Comparison of ENCODE assay signal across 8 mouse cellular contexts in the genomic region with DNA sequence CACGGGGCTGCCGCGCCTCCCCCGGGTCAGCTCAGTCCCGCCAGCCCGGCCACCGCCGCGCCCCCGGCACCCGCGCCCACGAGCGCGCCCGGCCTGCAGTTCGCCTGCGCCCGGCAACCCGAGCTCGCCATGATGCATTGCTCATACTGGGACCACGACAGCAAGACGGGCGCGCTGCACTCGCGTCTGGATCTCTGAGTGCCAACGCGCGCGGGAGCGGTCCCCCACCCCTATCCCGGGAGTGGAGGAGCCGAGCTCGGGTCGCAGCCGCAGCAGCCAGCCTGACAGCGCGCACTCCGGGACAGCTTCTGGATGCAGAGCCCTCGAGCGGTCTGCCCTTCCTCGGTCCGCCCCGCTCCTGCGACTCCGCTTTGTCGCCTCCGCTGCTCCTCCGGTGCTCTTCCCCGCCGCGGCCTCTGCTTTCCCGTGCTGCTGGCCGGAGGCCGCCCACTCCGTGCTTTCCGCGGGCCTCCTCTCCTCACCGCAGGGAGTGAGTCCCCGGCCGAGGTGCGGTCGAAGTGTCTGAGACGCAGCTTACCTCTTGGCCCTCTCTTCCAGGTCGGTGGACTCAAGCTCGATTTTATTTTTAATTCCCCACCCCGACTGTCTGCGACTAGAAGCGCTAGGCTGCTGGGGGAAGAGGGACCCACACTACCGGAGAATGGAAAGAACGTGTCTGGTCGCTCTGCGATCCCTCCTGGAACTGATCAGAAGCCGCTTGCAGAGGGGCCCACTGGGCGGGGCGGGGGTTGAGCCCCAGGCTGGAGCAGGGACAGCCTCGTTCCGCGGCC. TPM values are rescaled to one million over a fixed set of nuclear protein-coding genes. Genes with fewer than 3 reads are reported as not detected.
DNase-seq lines count a peak whose midpoint lies in the region; ATAC-seq and TF ChIP-seq lines count a peak whose summit lies in the region.

No protein-coding gene starts in this region.

- peaks cover 88% of the 10 kb centered on the region for H3K27me3 ChIP-seq in heart, embryonic 12.5 days (replicated peaks)
- H3K27me3 ChIP-seq in limb, embryonic 10.5 days (ENCODE audit: low read depth, poor library complexity, severe bottlenecking): peaks cover 98% of the 10 kb centered on the region
- H3K27me3 ChIP-seq in neural tube, embryonic 14.5 days (ENCODE audit: control insufficient read depth, insufficient read depth, low read length): peaks cover 65% of the 10 kb centered on the region

- no peak for TF ChIP-seq POLR2A in brain, embryonic 14.5 days (IDR thresholded peaks at IDR 0.05; ENCODE audit: borderline replicate concordance, extremely low read depth, insufficient read depth, insufficient read length, poor library complexity, severe bottlenecking)

- peak overlapping the region; percentile 34 for H3K4me3 ChIP-seq in left cerebral cortex, adult 2 months
- H3K4me3 ChIP-seq in heart, embryonic 12.5 days: peak overlapping the region; percentile 54
- H3K4me3 ChIP-seq in limb, embryonic 10.5 days: peak overlapping the region; percentile 60
- peak overlapping the region; percentile 29 for H3K4me3 ChIP-seq in neural tube, embryonic 14.5 days (ENCODE audit: low read depth, low read length)

- DNase-seq in left cerebral cortex, adult 2 months (ENCODE audit: extremely low spot score in 1 of 2, low spot score in 2 of 2): no peak
- no peak for DNase-seq in left cerebral cortex, postnatal 14 days (ENCODE audit: low spot score in 2 of 2)
- DNase-seq in brain, embryonic 14.5 days (ENCODE audit: low read depth): peak; percentile 69
- DNase-seq in limb, embryonic 10.5 days (ENCODE audit: low spot score): peak; percentile 80
- DNase-seq in layer of hippocampus, postnatal 25 days (ENCODE audit: extremely low spot score in 1 of 2, low spot score in 1 of 2): no peak
- no peak for DNase-seq in frontal cortex, postnatal 36 days (ENCODE audit: low spot score in 2 of 2)

- no peak for ATAC-seq in heart, embryonic 12.5 days (ENCODE audit: insufficient number of reproducible peaks, low FRiP score)
- no peak for ATAC-seq in neural tube, embryonic 14.5 days (ENCODE audit: low read depth)

- H3K9ac ChIP-seq in heart, embryonic 12.5 days: peak overlapping the region; percentile 22; the same call in 1 of the 2 replicates
- peak overlapping the region; percentile 34 for H3K9ac ChIP-seq in neural tube, embryonic 14.5 days (replicated peaks; ENCODE audit: low read depth, low read length)

- WGBS in heart, embryonic 12.5 days: under 1% methylated on average over 75 of the region's 80 CpGs
- under 1% methylated on average over 80 of the region's 80 CpGs for WGBS in limb, embryonic 10.5 days
- WGBS in neural tube, embryonic 14.5 days: under 1% methylated on average over 76 of the region's 80 CpGs

- H3K4me2 ChIP-seq in heart, embryonic 12.5 days: peak overlapping the region; percentile 94
- peak overlapping the region; percentile 43 for H3K4me2 ChIP-seq in neural tube, embryonic 14.5 days (ENCODE audit: low read depth, low read length)

- H3K4me1 ChIP-seq in heart, embryonic 12.5 days (replicated peaks): peaks cover 39% of the 10 kb centered on the region
- peaks cover 34% of the 10 kb centered on the region for H3K4me1 ChIP-seq in limb, embryonic 10.5 days
- peaks cover 17% of the 10 kb centered on the region for H3K4me1 ChIP-seq in neural tube, embryonic 14.5 days (ENCODE audit: control insufficient read depth, insufficient read depth, low read length)

- intact Hi-C loops in left cerebral cortex, adult 2 months (cut with DNase I): loop anchor here (5.0 kb wide), 1 partner anchor 916 kb away; no protein-coding TSS in a partner anchor
- intact Hi-C loops in left cerebral cortex, postnatal 14 days (cut with DNase I): loop anchor here (5.0 to 10.0 kb wide), 2 partner anchors 342 to 916 kb away; no protein-coding TSS in a partner anchor

- no peak overlapping the region for H3K27ac ChIP-seq in left cerebral cortex, adult 2 months
- H3K27ac ChIP-seq in heart, embryonic 12.5 days (ENCODE audit: poor library complexity, severe bottlenecking): no peak overlapping the region
- peak overlapping the region; percentile 56 for H3K27ac ChIP-seq in limb, embryonic 10.5 days
- H3K27ac ChIP-seq in neural tube, embryonic 14.5 days (ENCODE audit: low read depth, low read length): no peak overlapping the region

- no peaks in the 10 kb centered on the region for H3K36me3 ChIP-seq in heart, embryonic 12.5 days
- no peaks in the 10 kb centered on the region for H3K36me3 ChIP-seq in limb, embryonic 10.5 days
- H3K36me3 ChIP-seq in neural tube, embryonic 14.5 days (ENCODE audit: control insufficient read depth, insufficient read depth, low read length): no peaks in the 10 kb centered on the region

- no peaks in the 10 kb centered on the region for H3K9me3 ChIP-seq in heart, embryonic 12.5 days (replicated peaks)
- H3K9me3 ChIP-seq in limb, embryonic 10.5 days (replicated peaks): no peaks in the 10 kb centered on the region
- H3K9me3 ChIP-seq in neural tube, embryonic 14.5 days (ENCODE audit: control insufficient read depth, low read length): no peaks in the 10 kb centered on the region

- TF ChIP-seq CTCF in left cerebral cortex, adult 2 months (IDR thresholded peaks at IDR 0.05): no peak
- TF ChIP-seq CTCF in brain, embryonic 14.5 days (IDR thresholded peaks at IDR 0.05; ENCODE audit: borderline replicate concordance, extremely low read depth, insufficient read depth, insufficient read length): no peak

RNA-seq across cellular contexts. Expression of a gene that starts 1.7 kb away (rescaled TPM):
- under 1 TPM; 0.91 to 0.95 TPM for total RNA-seq in left cerebral cortex, adult 2 months (2021)
- 1 to 10 TPM in 1 of 2 experiments, under 1 TPM in 1; 0.86 to 1.7 TPM for total RNA-seq in left cerebral cortex, postnatal 14 days (2021)
- 0.24 and 0.74 TPM in 2 replicates for polyA plus RNA-seq in brain, embryonic 14.5 days (2012; rRNA removed)
- polyA plus RNA-seq in heart, embryonic 12.5 days (2016; fragmentation: Nextera tagmentation; extraction: Ambion mirVana): not detected in 2 replicates
- not detected in 2 replicates for polyA plus RNA-seq in limb, embryonic 10.5 days (2016; fragmentation: Nextera tagmentation; extraction: Ambion mirVana)
- 0.32 and 0.72 TPM in 2 replicates for polyA plus RNA-seq in neural tube, embryonic 14.5 days (2014; fragmentation: Nextera tagmentation; extraction: Ambion mirVana)
- total RNA-seq in layer of hippocampus, postnatal 25 days (2021): under 1 TPM; 0.81 to 0.82 TPM

RNA-seq across cellular contexts. Expression of a gene that starts 29.4 kb away (rescaled TPM):
- 10 to 100 TPM; 34.1 to 35.8 TPM for total RNA-seq in left cerebral cortex, adult 2 months (2021)
- 10 to 100 TPM; 29.8 to 36.6 TPM for total RNA-seq in left cerebral cortex, postnatal 14 days (2021)
- 21.9 and 35.6 TPM in 2 replicates for polyA plus RNA-seq in brain, embryonic 14.5 days (2012; rRNA removed)
- polyA plus RNA-seq in heart, embryonic 12.5 days (2016; fragmentation: Nextera tagmentation; extraction: Ambion mirVana): 34.6 and 35.7 TPM in 2 replicates
- 54.4 and 57.3 TPM in 2 replicates for polyA plus RNA-seq in limb, embryonic 10.5 days (2016; fragmentation: Nextera tagmentation; extraction: Ambion mirVana)
- polyA plus RNA-seq in neural tube, embryonic 14.5 days (2014; fragmentation: Nextera tagmentation; extraction: Ambion mirVana): 119 and 124 TPM in 2 replicates
- 10 to 100 TPM; 55.0 to 60.5 TPM for total RNA-seq in layer of hippocampus, postnatal 25 days (2021)

RNA-seq across cellular contexts. Expression of a gene that starts 53.9 kb away (rescaled TPM):
- total RNA-seq in left cerebral cortex, adult 2 months (2021): not detected
- total RNA-seq in left cerebral cortex, postnatal 14 days (2021): not detected
- not detected in 2 replicates for polyA plus RNA-seq in brain, embryonic 14.5 days (2012; rRNA removed)
- polyA plus RNA-seq in heart, embryonic 12.5 days (2016; fragmentation: Nextera tagmentation; extraction: Ambion mirVana): not detected in 2 replicates
- polyA plus RNA-seq in limb, embryonic 10.5 days (2016; fragmentation: Nextera tagmentation; extraction: Ambion mirVana): not detected in 2 replicates
- not detected in 2 replicates for polyA plus RNA-seq in neural tube, embryonic 14.5 days (2014; fragmentation: Nextera tagmentation; extraction: Ambion mirVana)
- not detected for total RNA-seq in layer of hippocampus, postnatal 25 days (2021)

Comparison
In these comparisons a context has a peak if more than half of its experiments do, and no peak if none do; other contexts are left out.
1. DNase-seq: peak in brain, embryonic 14.5 days (single experiment) and limb, embryonic 10.5 days (single experiment); none in left cerebral cortex, adult 2 months (0 of 2), left cerebral cortex, postnatal 14 days (0 of 2), layer of hippocampus, postnatal 25 days (0 of 2) and frontal cortex, postnatal 36 days (0 of 2).
2. Peak in every context shown above with its lines, with median percentiles within 50 percentile points of each other: H3K4me3 ChIP-seq.